Mouse (Mus musculus): Measurements from ENCODE around the gene Hoxb6. TPM values are rescaled to one million over a fixed set of nuclear protein-coding genes. Genes with fewer than 3 reads are reported as not detected.

Gene Hoxb6
- polyA plus RNA-seq, 1 experiment from 2014 or later = not detected

DNA sequence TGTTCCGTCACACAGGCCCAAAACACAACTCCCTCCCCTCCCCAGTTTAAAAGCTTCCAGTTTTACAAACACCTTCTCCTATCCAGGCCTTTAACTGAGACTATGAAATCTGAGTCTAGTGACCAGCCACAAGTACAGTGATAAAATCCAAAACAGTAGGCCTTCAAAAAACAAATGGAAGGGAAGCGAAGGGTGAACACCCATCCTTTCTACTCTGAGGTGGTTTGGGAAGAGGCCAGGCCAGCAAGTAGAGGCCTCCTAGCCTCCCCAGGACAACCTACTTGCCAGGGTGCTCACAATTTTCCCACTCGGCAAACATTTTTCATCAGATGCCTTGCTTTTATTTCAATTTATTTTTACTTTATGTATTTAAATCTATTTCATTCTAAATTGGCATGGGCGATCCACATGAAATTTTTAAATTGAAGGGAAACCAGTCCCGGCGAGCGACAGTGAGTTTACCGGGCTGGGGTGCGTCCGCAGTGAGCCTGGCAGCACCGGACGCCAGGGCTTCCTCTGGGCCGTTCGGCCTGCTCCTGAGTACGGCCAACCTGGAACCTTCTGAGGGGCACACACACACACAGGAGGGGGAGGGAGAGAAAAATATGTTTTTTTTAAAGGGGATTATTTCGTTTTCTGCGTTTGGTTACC, 1.4 kb upstream of the Hoxb6 start:
- no peaks in the 10 kb centered on the region for H3K9me3 ChIP-seq (ENCODE audit: control insufficient read depth, low read length)
- no peak overlapping the region for H3K4me3 ChIP-seq (ENCODE audit: control insufficient read depth in 1 of 2, insufficient read depth in 1 of 2, low read depth in 1 of 2, low read length in 2 of 2)
- no peak for ATAC-seq (ENCODE audit: insufficient number of reproducible peaks, insufficient read depth, low FRiP score, low read depth)
- H3K36me3 ChIP-seq (ENCODE audit: control insufficient read depth, insufficient read depth, low read length) = no peaks in the 10 kb centered on the region
- no peak overlapping the region for H3K9ac ChIP-seq (ENCODE audit: low read length)
- no peak overlapping the region for H3K27ac ChIP-seq (replicated peaks in 1 of 2; ENCODE audit: control insufficient read depth in 1 of 2, insufficient read depth in 1 of 2, low read depth in 2 of 2, low read length in 2 of 2)
- no peak overlapping the region for H3K4me2 ChIP-seq (ENCODE audit: low read length)
- peaks cover 0 to 5% of the 10 kb centered on the region in 2 experiments; a peak in 1 of 4 replicates for H3K4me1 ChIP-seq (ENCODE audit: control insufficient read depth in 2 of 2, insufficient read depth in 2 of 2, low read length in 2 of 2)
- H3K27me3 ChIP-seq (ENCODE audit: control insufficient read depth, insufficient read depth, low read length) = peaks cover 100% of the 10 kb centered on the region
- WGBS = 6% methylated on average over 17 of the region's 17 CpGs

DNA sequence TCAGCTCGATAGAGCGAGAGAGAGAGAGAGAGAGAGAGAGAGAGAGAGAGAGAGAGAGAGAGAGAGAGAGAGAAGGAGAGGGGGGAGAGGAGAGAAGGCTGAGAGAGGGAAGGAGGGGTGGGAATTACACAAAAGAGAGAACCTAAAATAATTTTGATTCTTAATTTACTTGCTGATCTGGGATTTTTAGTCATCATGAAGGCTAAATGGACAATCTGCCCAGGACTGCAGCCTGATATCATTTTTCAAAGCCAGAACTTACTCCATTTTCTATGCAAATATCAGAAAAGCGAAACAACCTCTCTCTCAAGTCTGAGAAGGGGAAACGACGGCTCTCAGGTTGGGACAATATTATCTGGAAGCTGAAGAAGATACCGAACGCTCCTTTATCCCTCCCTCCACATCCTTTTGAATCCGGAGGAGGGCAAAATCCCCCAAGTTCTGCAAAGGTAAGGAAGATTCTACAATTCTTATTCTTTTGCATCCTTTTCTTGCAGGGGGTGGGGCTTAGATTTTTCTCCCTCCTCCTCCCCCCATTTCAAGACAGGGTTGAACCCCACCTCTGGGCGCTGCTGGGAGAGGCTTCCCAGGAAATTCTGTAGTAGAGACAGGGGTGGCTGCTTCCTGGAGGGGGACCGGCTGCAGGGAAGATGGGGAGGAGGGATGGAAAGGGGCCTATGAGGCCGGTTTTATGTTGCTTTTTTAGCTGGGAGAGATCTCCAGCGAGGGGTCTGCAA, 457 bp downstream of the Hoxb6 start:
- ATAC-seq (ENCODE audit: insufficient number of reproducible peaks, insufficient read depth, low FRiP score, low read depth) = no peak
- H3K4me3 ChIP-seq (ENCODE audit: control insufficient read depth in 1 of 2, insufficient read depth in 1 of 2, low read depth in 1 of 2, low read length in 2 of 2) = no peak overlapping the region
- H3K27ac ChIP-seq (replicated peaks in 1 of 2; ENCODE audit: control insufficient read depth in 1 of 2, insufficient read depth in 1 of 2, low read depth in 2 of 2, low read length in 2 of 2) = no peak overlapping the region
- WGBS = 1% methylated on average over 12 of the region's 12 CpGs
- no peaks in the 10 kb centered on the region for H3K4me1 ChIP-seq (ENCODE audit: control insufficient read depth in 2 of 2, insufficient read depth in 2 of 2, low read length in 2 of 2)
- no peaks in the 10 kb centered on the region for H3K9me3 ChIP-seq (ENCODE audit: control insufficient read depth, low read length)
- H3K9ac ChIP-seq (ENCODE audit: low read length) = no peak overlapping the region
- H3K36me3 ChIP-seq (ENCODE audit: control insufficient read depth, insufficient read depth, low read length) = no peaks in the 10 kb centered on the region
- no peak overlapping the region for H3K4me2 ChIP-seq (ENCODE audit: low read length)
- peaks cover 100% of the 10 kb centered on the region for H3K27me3 ChIP-seq (ENCODE audit: control insufficient read depth, insufficient read depth, low read length)

DNA sequence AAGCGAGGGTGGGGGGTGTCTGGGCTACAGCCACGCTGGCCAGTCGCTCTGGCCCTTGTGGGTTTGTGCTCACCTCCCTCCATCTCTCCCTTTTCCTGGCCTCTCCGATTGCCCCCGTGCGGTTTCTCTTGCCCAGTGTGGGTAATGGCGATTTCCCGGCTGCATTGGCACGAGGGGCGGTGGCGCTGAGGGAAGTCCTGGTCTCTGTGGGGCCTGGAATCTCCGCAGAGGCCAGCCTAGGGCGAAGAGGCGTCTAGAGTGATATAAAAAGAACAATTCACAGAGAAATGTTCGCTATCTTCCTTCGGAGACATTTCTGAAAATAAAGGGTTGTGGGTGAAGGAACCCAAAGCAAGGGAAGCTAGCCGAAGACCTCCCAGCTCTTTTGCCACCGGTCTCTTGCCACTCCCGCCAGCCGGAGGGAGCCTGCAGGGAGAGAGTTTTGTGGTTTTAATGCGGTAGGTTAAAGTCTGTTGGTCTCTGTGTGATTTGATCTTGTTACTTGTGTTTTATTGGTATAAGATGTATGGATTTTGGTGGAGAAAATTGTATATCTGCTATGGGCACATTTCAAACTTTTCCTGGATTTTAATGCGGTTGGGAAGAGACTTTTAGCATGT, 1.1 kb downstream of the Hoxb6 start:
- ATAC-seq (ENCODE audit: insufficient number of reproducible peaks, insufficient read depth, low FRiP score, low read depth) = no peak
- no peaks in the 10 kb centered on the region for H3K36me3 ChIP-seq (ENCODE audit: control insufficient read depth, insufficient read depth, low read length)
- no peak overlapping the region for H3K4me2 ChIP-seq (ENCODE audit: low read length)
- no peaks in the 10 kb centered on the region for H3K9me3 ChIP-seq (ENCODE audit: control insufficient read depth, low read length)
- H3K4me1 ChIP-seq (ENCODE audit: control insufficient read depth in 2 of 2, insufficient read depth in 2 of 2, low read length in 2 of 2) = no peaks in the 10 kb centered on the region
- H3K27ac ChIP-seq (replicated peaks in 1 of 2; ENCODE audit: control insufficient read depth in 1 of 2, insufficient read depth in 1 of 2, low read depth in 2 of 2, low read length in 2 of 2) = no peak overlapping the region
- no peak overlapping the region for H3K4me3 ChIP-seq (ENCODE audit: control insufficient read depth in 1 of 2, insufficient read depth in 1 of 2, low read depth in 1 of 2, low read length in 2 of 2)
- H3K9ac ChIP-seq (ENCODE audit: low read length) = no peak overlapping the region
- peaks cover 100% of the 10 kb centered on the region for H3K27me3 ChIP-seq (ENCODE audit: control insufficient read depth, insufficient read depth, low read length)
- 2% methylated on average over 22 of the region's 22 CpGs for WGBS

DNA sequence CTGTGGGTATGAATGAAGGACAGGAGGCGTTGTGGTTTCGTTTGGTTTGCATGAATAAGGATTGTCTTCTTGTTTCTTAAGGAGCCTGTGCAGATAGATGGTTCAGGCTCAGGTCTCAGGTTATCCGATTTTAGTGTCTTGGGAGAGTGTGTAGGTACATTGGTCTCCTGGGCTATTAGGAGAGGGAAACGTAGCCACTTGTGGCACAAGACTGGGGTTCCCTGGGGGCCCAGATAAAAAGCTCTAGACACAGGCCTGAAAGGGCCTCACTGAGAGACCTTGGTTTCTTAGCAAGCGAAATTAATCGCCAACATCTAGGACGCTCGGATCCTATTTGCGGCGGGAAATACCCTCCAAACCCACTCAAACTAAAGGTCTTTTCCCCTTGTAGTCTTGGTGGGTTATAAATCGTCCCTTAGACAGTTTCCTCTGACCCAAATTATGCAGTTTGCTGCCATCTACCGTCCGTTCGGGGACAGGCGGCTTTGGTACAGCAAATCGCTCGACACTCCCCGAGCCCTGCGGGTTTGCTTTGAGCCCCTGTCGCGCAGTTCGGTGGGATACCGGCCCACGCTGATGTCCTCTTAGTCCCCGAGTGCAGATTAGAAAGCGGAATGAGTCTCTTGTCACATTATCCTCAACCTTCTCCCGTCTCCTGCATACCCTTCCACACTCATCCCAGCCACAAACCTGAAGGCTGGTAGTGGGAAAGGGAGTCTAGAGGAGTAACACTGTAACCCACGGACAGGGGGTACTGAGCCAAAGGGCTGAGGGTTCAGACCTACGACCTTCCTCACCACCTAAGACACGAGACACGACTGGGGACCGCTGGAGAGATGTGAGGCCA, 2.2 kb downstream of the Hoxb6 start:
- no peak for ATAC-seq (ENCODE audit: insufficient number of reproducible peaks, insufficient read depth, low FRiP score, low read depth)
- Histone ChIP-seq H3K27ac (replicated peaks in 1 of 2; ENCODE audit: control insufficient read depth in 1 of 2, insufficient read depth in 1 of 2, low read depth in 2 of 2, low read length in 2 of 2) (no peak overlapping the region), H3K4me3 (ENCODE audit: control insufficient read depth in 1 of 2, insufficient read depth in 1 of 2, low read depth in 1 of 2, low read length in 2 of 2) (no peak overlapping the region), H3K4me1 (ENCODE audit: control insufficient read depth in 2 of 2, insufficient read depth in 2 of 2, low read length in 2 of 2) (0 out of 4 replicates have a peak, but pooled peaks cover 0 to 2% of the 10 kb centered on the region in 2 experiments), H3K4me2 (ENCODE audit: low read length) (no peak overlapping the region), H3K36me3 (ENCODE audit: control insufficient read depth, insufficient read depth, low read length) (no peaks in the 10 kb centered on the region), H3K27me3 (ENCODE audit: control insufficient read depth, insufficient read depth, low read length) (peaks cover 100% of the 10 kb centered on the region), H3K9ac (ENCODE audit: low read length) (no peak overlapping the region), H3K9me3 (ENCODE audit: control insufficient read depth, low read length) (no peaks in the 10 kb centered on the region)
- under 1% methylated on average over 32 of the region's 32 CpGs for WGBS

DNA sequence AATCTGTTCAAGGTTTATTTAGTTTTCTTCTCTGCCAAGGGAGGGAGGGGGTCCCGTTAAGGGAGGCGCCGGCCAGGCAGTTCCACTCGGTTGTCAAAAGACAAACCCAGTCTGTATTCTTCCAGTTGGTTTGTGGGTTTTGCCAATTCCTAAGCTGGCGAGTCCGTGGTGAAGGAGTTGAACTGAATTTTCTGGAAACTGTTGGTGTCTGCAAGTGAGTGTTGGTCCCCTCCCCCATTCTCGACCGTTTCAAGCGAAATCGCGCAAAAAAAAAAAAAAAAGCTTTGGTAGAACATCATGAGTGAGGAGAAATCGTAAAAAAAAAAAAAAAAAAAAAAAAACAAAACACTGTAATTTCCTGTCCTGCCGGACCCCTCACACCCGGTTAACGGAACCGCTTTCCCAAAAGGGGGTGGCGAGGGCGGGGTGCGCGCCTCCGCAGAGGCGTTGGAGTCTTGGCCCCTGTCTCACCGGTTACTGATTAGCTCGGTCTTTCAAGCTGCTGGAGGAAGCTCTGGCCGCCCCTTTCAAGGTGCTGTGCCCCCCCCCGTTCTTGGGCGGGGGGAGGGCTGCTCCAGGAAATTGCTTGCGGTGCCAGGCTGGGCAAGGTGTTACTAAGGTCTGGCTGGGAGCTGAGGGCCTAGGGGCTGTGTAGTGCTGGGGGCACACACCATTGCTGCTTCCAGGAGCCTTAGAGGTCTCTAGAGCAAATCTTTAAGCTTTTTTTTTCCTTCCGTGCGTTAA, 3.0 kb downstream of the Hoxb6 start:
- Histone ChIP-seq H3K27ac (replicated peaks in 1 of 2; ENCODE audit: control insufficient read depth in 1 of 2, insufficient read depth in 1 of 2, low read depth in 2 of 2, low read length in 2 of 2) (no peak overlapping the region), H3K4me1 (ENCODE audit: control insufficient read depth in 2 of 2, insufficient read depth in 2 of 2, low read length in 2 of 2) (0 out of 4 replicates have a peak, but pooled peaks cover 0 to 2% of the 10 kb centered on the region in 2 experiments), H3K27me3 (ENCODE audit: control insufficient read depth, insufficient read depth, low read length) (peaks cover 100% of the 10 kb centered on the region), H3K9me3 (ENCODE audit: control insufficient read depth, low read length) (no peaks in the 10 kb centered on the region), H3K9ac (ENCODE audit: low read length) (no peak overlapping the region), H3K36me3 (ENCODE audit: control insufficient read depth, insufficient read depth, low read length) (no peaks in the 10 kb centered on the region), H3K4me2 (ENCODE audit: low read length) (no peak overlapping the region), H3K4me3 (ENCODE audit: control insufficient read depth in 1 of 2, insufficient read depth in 1 of 2, low read depth in 1 of 2, low read length in 2 of 2) (no peak overlapping the region)
- WGBS = 1% methylated on average over 30 of the region's 30 CpGs
- no peak for ATAC-seq (ENCODE audit: insufficient number of reproducible peaks, insufficient read depth, low FRiP score, low read depth)

DNA sequence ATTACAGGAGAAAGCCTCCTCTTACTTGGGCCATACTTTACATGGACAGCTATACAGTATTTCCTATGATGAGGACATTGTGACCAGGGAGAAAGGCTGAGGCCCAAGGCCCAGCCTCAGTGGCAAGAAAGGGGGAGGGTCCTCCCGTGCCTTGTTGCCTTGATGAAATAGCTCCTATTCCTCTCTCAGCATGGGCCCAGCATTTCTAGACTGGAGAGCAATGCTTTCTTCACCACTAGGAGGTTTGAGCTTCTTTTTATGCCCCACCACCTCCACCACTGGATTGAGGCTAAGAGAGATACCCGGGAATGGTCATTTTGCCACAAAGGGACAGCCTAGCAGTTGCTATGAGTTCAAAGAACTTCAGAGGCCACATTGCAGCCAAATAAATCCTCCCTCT, 4.7 kb downstream of the Hoxb6 start:
- H3K27ac ChIP-seq (replicated peaks in 1 of 2; ENCODE audit: control insufficient read depth in 1 of 2, insufficient read depth in 1 of 2, low read depth in 2 of 2, low read length in 2 of 2) = no peak overlapping the region
- no peak overlapping the region for H3K9ac ChIP-seq (ENCODE audit: low read length)
- peaks cover 0 to 2% of the 10 kb centered on the region in 2 experiments; a peak in 1 of 4 replicates for H3K4me1 ChIP-seq (ENCODE audit: control insufficient read depth in 2 of 2, insufficient read depth in 2 of 2, low read length in 2 of 2)
- no peaks in the 10 kb centered on the region for H3K36me3 ChIP-seq (ENCODE audit: control insufficient read depth, insufficient read depth, low read length)
- H3K4me3 ChIP-seq (ENCODE audit: control insufficient read depth in 1 of 2, insufficient read depth in 1 of 2, low read depth in 1 of 2, low read length in 2 of 2) = no peak overlapping the region
- no peak overlapping the region for H3K4me2 ChIP-seq (ENCODE audit: low read length)
- H3K27me3 ChIP-seq (ENCODE audit: control insufficient read depth, insufficient read depth, low read length) = peaks cover 100% of the 10 kb centered on the region
- no peaks in the 10 kb centered on the region for H3K9me3 ChIP-seq (ENCODE audit: control insufficient read depth, low read length)
- no peak for ATAC-seq (ENCODE audit: insufficient number of reproducible peaks, insufficient read depth, low FRiP score, low read depth)
- 10% methylated on average over 2 of the region's 2 CpGs for WGBS

DNA sequence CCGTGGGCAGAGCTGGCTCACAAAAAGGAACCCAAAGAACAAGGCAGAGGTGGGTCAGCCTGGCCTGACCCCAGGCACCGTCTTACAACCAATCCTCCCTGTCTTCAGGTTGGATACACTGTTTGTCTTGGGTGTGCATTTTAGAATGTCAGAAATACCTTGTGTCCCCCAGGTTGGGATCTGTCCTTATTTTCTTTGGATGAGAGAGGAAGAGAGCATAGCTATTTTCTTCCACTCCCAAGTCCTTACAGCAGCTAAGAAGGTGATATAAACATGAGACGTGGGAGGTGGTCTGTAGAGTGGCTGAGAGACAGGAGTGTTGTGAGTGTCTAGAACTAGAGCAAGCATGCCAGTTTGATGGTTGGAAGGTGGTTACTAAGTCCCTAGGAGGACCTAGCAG, 5.2 kb downstream of the Hoxb6 start:
- 7% methylated on average over 3 of the region's 3 CpGs for WGBS
- Histone ChIP-seq H3K4me1 (ENCODE audit: control insufficient read depth in 2 of 2, insufficient read depth in 2 of 2, low read length in 2 of 2) (peaks cover 0 to 2% of the 10 kb centered on the region in 2 experiments; a peak in 1 of 4 replicates), H3K27me3 (ENCODE audit: control insufficient read depth, insufficient read depth, low read length) (peaks cover 100% of the 10 kb centered on the region), H3K36me3 (ENCODE audit: control insufficient read depth, insufficient read depth, low read length) (no peaks in the 10 kb centered on the region), H3K27ac (replicated peaks in 1 of 2; ENCODE audit: control insufficient read depth in 1 of 2, insufficient read depth in 1 of 2, low read depth in 2 of 2, low read length in 2 of 2) (no peak overlapping the region), H3K9ac (ENCODE audit: low read length) (no peak overlapping the region), H3K9me3 (ENCODE audit: control insufficient read depth, low read length) (no peaks in the 10 kb centered on the region), H3K4me3 (ENCODE audit: control insufficient read depth in 1 of 2, insufficient read depth in 1 of 2, low read depth in 1 of 2, low read length in 2 of 2) (no peak overlapping the region), H3K4me2 (ENCODE audit: low read length) (no peak overlapping the region)
- ATAC-seq (ENCODE audit: insufficient number of reproducible peaks, insufficient read depth, low FRiP score, low read depth) = no peak
